Mouse (Mus musculus) natural killer cell, adult 2 months (primary cell): ENCODE data around the gene Kifap3.
"Not testable (repeated sequence)": the region's sequence is repeated elsewhere in the genome, so short reads cannot be mapped to it uniquely, and the experiment has no call there.

Experiments
- DNase-seq, 2 experiments: peaks; one replicate each; pipeline ENCODE4 v3.0.0; 2022; ENCODE audit warnings: low spot score in 2 of 2

The Kifap3 gene

GRCm38 (mm10) chr1:163779336-163780115 lies at the start of gene Kifap3:
Gene Kifap3, plus strand, starts transcription at chr1:163779583.
- peak; percentile 81 to 87 for DNase-seq

- not testable (repeated sequence) for DNase-seq
These were observed 48.2 kb upstream of the Kifap3 start for GRCm38 (mm10) chr1:163731166-163731565.

GRCm38 (mm10) chr1:163736441-163737238 lies 42.7 kb upstream of the Kifap3 start:
- DNase-seq, result no peak

- DNase-seq, result no peak
These were observed 42.2 kb upstream of the Kifap3 start for GRCm38 (mm10) chr1:163737239-163737533.

GRCm38 (mm10) chr1:163751360-163751992 lies 27.9 kb upstream of the Kifap3 start:
- no peak for DNase-seq

- DNase-seq, result no peak
These were observed 21.7 kb upstream of the Kifap3 start for GRCm38 (mm10) chr1:163757462-163758207.

- not testable (repeated sequence) for DNase-seq
These were observed 4.2 kb downstream of the Kifap3 start for GRCm38 (mm10) chr1:163783577-163783976.

GRCm38 (mm10) chr1:163821365-163821764 lies 42.0 kb downstream of the Kifap3 start:
- DNase-seq, result no peak

- no peak for DNase-seq
These were observed 50.1 kb downstream of the Kifap3 start for GRCm38 (mm10) chr1:163829482-163829881.

GRCm38 (mm10) chr1:163834066-163834465 lies 54.7 kb downstream of the Kifap3 start:
- DNase-seq, result no peak

GRCm38 (mm10) chr1:163835062-163835461 lies 55.7 kb downstream of the Kifap3 start:
- no peak for DNase-seq

- not testable (repeated sequence) for DNase-seq
These were observed 59.1 kb downstream of the Kifap3 start for GRCm38 (mm10) chr1:163838482-163838881.

GRCm38 (mm10) chr1:163840555-163840954 lies 61.2 kb downstream of the Kifap3 start:
- no peak for DNase-seq

- DNase-seq, result no peak
These were observed 62.9 kb downstream of the Kifap3 start for GRCm38 (mm10) chr1:163842238-163842637.

GRCm38 (mm10) chr1:163843899-163844298 lies 64.5 kb downstream of the Kifap3 start:
- no peak for DNase-seq

GRCm38 (mm10) chr1:163852884-163853560 lies 73.6 kb downstream of the Kifap3 start:
- no peak for DNase-seq

GRCm38 (mm10) chr1:163858420-163858819 lies 79.0 kb downstream of the Kifap3 start:
- DNase-seq, result no peak

GRCm38 (mm10) chr1:163861538-163861937 lies 82.2 kb downstream of the Kifap3 start:
- DNase-seq, result no peak

- no peak for DNase-seq
These were observed 93.8 kb downstream of the Kifap3 start for GRCm38 (mm10) chr1:163873158-163873557.

GRCm38 (mm10) chr1:163889629-163890028 lies 110.2 kb downstream of the Kifap3 start:
- DNase-seq, result no peak

- no peak for DNase-seq
These were observed 113.9 kb downstream of the Kifap3 start for GRCm38 (mm10) chr1:163893294-163893693.
